Mouse (Mus musculus): ENCODE measurements around the gene Cabp5.
"Not testable (repeated sequence)": the region's sequence is repeated elsewhere in the genome, so short reads cannot be mapped to it uniquely, and the experiment has no call there.

Gene Cabp5

GRCm38 (mm10) chr7:13397832-13398231 lies at the start of gene Cabp5:
Gene Cabp5 (plus strand): TSS chr7:13398132.
- DNase-seq = no peak

GRCm38 (mm10) chr7:13355943-13356342 lies 42.0 kb upstream of the Cabp5 start:
- no peak for DNase-seq

DNA sequence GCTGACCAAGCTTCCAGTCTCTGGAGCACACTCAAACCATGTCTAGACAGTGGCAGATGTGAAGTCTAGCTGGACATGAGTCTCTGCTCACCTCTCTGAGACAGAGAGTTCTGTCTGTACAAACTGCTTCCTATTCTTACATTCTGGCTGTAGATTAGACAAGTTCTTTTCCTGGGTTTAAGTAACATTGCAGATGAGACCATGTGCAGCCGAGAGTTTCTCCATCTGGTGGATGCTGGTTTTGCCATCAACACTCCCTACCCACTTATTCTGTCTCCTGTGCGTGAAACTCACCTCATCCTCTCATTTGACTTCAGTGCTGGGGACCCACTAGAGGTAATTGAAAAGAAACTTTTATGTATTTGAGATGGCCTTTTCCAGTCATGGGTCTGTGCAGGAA lies 17.3 kb upstream of the Cabp5 start:
- DNase-seq = no peak

DNA sequence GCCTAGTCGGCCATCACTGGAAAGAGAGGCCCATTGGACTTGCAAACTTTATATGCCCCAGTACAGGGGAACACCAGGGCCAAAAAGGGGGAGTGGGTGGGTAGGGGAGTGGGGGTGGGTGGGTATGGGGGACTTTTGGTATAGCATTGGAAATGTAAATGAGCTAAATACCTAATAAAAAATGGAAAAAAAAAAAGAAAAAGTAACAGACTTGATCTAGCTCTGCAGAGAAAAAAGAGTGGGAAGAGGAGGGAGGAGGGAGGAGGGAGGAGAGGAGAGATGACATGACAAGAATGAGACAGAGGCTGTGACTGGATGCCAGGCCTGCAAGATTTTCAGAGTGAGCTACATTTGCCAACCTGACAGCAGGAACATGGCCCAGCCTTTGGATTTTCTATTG lies 52.6 kb downstream of the Cabp5 start, which contains the start of gene Bsph1:
Bsph1 (plus strand) TSS at position 301 of the 400 bp plus-strand sequence.
- not testable (repeated sequence) for DNase-seq
